Mouse (Mus musculus): ENCODE results near the gene Psenen.

The Psenen gene

GRCm38 (mm10) chr7:30520396-30520795, 43.0 kb downstream of the Psenen start:
- in situ Hi-C loops (cut with MboI, MseI) = no loop called here

DNA sequence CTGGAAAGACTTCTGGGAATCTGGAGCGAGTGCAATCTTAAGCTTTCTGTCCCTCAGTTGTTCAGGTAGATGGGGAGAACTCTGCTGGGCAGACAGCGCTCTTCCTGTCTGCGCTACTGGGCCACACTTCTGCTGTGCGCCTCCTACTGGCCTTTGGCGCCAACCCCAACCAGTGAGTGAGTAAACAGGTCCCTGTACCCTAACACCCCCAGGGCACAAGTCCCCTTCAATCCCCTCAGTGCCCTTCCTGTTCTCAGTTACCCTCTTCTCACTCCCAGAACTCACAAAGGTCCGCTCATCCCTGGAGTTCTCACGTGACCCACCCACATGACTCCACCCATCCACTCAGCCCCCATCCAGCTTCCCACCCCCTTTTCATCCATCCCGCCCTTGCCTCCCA, 45.1 kb downstream of the Psenen start:
- in situ Hi-C loops (cut with MboI, MseI) = no loop called here

DNA sequence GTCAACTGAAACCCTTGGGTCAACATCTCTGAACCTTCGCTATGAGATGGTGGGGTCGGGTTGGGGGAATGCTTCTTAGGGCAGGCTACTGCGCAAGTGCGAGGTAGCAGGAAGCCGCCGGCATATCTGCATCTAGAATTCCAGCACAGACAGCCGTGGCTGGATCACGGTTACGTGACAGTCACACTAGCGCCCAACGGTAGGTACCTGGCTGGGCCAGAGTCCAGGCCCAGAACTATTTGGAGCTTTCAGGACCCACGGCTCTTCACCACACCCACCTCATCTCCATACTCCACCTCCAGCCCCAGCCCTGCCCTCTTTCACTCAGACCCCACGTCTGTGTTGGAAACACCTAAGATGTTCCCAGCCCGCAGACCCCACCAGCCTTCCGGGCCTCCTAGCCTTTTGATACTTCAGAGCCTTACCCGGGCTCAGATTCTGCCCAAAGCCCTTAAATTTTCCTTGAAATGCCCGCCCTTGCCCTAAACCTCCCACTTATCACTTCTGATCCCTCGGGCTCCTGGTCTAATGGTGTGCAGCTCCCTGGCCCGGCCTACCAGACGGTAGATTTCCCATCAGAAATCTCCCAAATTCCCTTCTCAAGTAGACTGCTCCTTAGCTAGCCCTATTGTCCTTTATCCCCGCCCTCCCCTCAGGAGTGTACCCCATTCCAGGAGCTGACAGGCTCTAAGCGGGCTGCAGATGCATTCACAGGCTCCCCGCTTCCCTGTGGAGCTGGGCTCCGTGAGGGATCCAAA, 48.2 kb downstream of the Psenen start:
- in situ Hi-C loops (cut with MboI, MseI) = no loop called here
